11 mouse cellular contexts compared by ENCODE assay signal in genomic region chr3:65612387-65612786, GRCm38 (mm10). TPM values are rescaled to one million over a fixed set of nuclear protein-coding genes. Genes with fewer than 3 reads are reported as not detected.
DNase-seq lines count a peak whose midpoint lies in the region; ATAC-seq and TF ChIP-seq lines count a peak whose summit lies in the region.
"Had no signal": no experiment of that assay in that cellular context is flagged by ENCODE, and none has a peak within 500 bp of the region (broad histone marks: within the 10 kb centered on the region; RNA-seq: fewer than 3 reads in every experiment).

No protein-coding gene starts in this region.

- no peaks in the 10 kb centered on the region for H3K9me3 ChIP-seq in lung, embryonic 14.5 days (ENCODE audit: low read depth, low read length)
- no peaks in the 10 kb centered on the region for H3K9me3 ChIP-seq in limb, embryonic 10.5 days (replicated peaks)
- H3K9me3 ChIP-seq in stomach, embryonic 16.5 days (replicated peaks; ENCODE audit: control insufficient read depth, low read length): no peaks in the 10 kb centered on the region

- no peaks in the 10 kb centered on the region for H3K36me3 ChIP-seq in lung, embryonic 14.5 days (ENCODE audit: insufficient read depth)
- H3K36me3 ChIP-seq in limb, embryonic 10.5 days: no peaks in the 10 kb centered on the region
- no peaks in the 10 kb centered on the region for H3K36me3 ChIP-seq in stomach, embryonic 16.5 days (ENCODE audit: control insufficient read depth, insufficient read depth, low read length)

- 39% methylated on average over 6 of the region's 6 CpGs for WGBS in lung, embryonic 14.5 days
- 50% methylated on average over 6 of the region's 6 CpGs for WGBS in lung, adult 2 months
- 93% methylated on average over 6 of the region's 6 CpGs for WGBS in limb, embryonic 10.5 days
- WGBS in stomach, embryonic 16.5 days: 49% methylated on average over 6 of the region's 6 CpGs

- H3K4me1 ChIP-seq in lung, embryonic 14.5 days (ENCODE audit: insufficient read depth): 0 out of 2 replicates have a peak, but pooled peaks cover 3% of the 10 kb centered on the region
- H3K4me1 ChIP-seq in lung, adult 2 months (ENCODE audit: control insufficient read depth, insufficient read depth, low read length): 0 out of 2 replicates have a peak, but pooled peaks cover 2% of the 10 kb centered on the region
- H3K4me1 ChIP-seq in limb, embryonic 10.5 days: no peaks in the 10 kb centered on the region
- H3K4me1 ChIP-seq in stomach, embryonic 16.5 days (ENCODE audit: control insufficient read depth, insufficient read depth, low read length): peaks cover 10% of the 10 kb centered on the region; the same call in 1 of the 2 replicates

- intact Hi-C loops in heart, postnatal 14 days (cut with DNase I): no loop called here

- TF ChIP-seq POLR2A in lung, adult 2 months (IDR thresholded peaks at IDR 0.05; ENCODE audit: borderline replicate concordance, extremely low read depth, low read depth, low read length): no peak

- H3K4me3 ChIP-seq in lung, embryonic 14.5 days (ENCODE audit: low read depth, low read length): no peak overlapping the region
- no peak overlapping the region for H3K4me3 ChIP-seq in lung, adult 2 months (replicated peaks; ENCODE audit: extremely low read depth, low read depth, low read length)
- no peak overlapping the region for H3K4me3 ChIP-seq in limb, embryonic 10.5 days
- no peak overlapping the region for H3K4me3 ChIP-seq in stomach, embryonic 16.5 days (replicated peaks; ENCODE audit: low read length)

- no peak for ATAC-seq in lung, embryonic 14.5 days (ENCODE audit: insufficient read depth)
- ATAC-seq in stomach, embryonic 16.5 days (ENCODE audit: insufficient read depth, low FRiP score): no peak
- ATAC-seq: inflammation-experienced regulatory T-cells, adult 6 months had no signal

- peak overlapping the region; percentile 2; the same call in 1 of the 2 replicates for H3K4me2 ChIP-seq in lung, embryonic 14.5 days
- no peak overlapping the region for H3K4me2 ChIP-seq in stomach, embryonic 16.5 days (ENCODE audit: low read depth, low read length)

- no peaks in the 10 kb centered on the region for H3K27me3 ChIP-seq in lung, embryonic 14.5 days (ENCODE audit: insufficient read depth, low read length)
- no peaks in the 10 kb centered on the region for H3K27me3 ChIP-seq in limb, embryonic 10.5 days (ENCODE audit: low read depth, poor library complexity, severe bottlenecking)
- H3K27me3 ChIP-seq in stomach, embryonic 16.5 days (ENCODE audit: control insufficient read depth, insufficient read depth, low read length): no peaks in the 10 kb centered on the region

- H3K27ac ChIP-seq in lung, embryonic 14.5 days (ENCODE audit: low read depth): peak overlapping the region; percentile 77
- H3K27ac ChIP-seq in limb, embryonic 10.5 days: 0 out of 2 replicates have a peak overlapping the region, but pooled peaks have one; percentile 14
- peak overlapping the region; percentile 61 for H3K27ac ChIP-seq in stomach, embryonic 16.5 days (ENCODE audit: low read length)
- H3K27ac ChIP-seq: macrophage had no signal

- no peak for TF ChIP-seq CTCF in lung, embryonic 14.5 days (IDR thresholded peaks at IDR 0.05; ENCODE audit: low read depth)
- TF ChIP-seq CTCF in lung, adult 2 months (IDR thresholded peaks at IDR 0.05; ENCODE audit: insufficient read depth, low read length): no peak

- DNase-seq in heart, adult 8-10 months (ENCODE audit: low spot score): peak; percentile 21
- no peak for DNase-seq in heart, postnatal 14 days
- DNase-seq in lung, embryonic 14.5 days: peak; percentile 43
- no peak for DNase-seq in lung, adult 2 months
- no peak for DNase-seq in limb, embryonic 10.5 days (ENCODE audit: low spot score)
- DNase-seq in retina, postnatal 1 day: no peak
- DNase-seq: cerebellum, adult 8-10 months; thymus, postnatal 14 days had no signal

- no peak overlapping the region for H3K9ac ChIP-seq in lung, embryonic 14.5 days
- H3K9ac ChIP-seq in stomach, embryonic 16.5 days (ENCODE audit: low read length): no peak overlapping the region

RNA-seq across cellular contexts. Expression of gene Lekr1, which starts 53.6 kb away (rescaled TPM):
- 1 to 10 TPM in 3 of 4 experiments, under 1 TPM in 1; 0.98 to 4.6 (median 2.7) TPM for total RNA-seq in heart, adult 8-10 months (2022)
- total RNA-seq in heart, postnatal 14 days (2021): 1 to 10 TPM; 3.1 to 3.3 TPM
- polyA plus RNA-seq in lung, embryonic 14.5 days (2014; fragmentation: Nextera tagmentation; extraction: Ambion mirVana): 8.7 and 9.5 TPM in 2 replicates
- polyA plus RNA-seq in lung, adult 2 months (2012; rRNA removed): 0.75 and 1.3 TPM in 2 replicates
- 3.7 and 5.3 TPM in 2 replicates for polyA plus RNA-seq in limb, embryonic 10.5 days (2016; fragmentation: Nextera tagmentation; extraction: Ambion mirVana)
- 7.0 and 7.9 TPM in 2 replicates for polyA plus RNA-seq in stomach, embryonic 16.5 days (2015; fragmentation: Nextera tagmentation; extraction: Ambion mirVana)

Comparison
In these comparisons a context has a peak if more than half of its experiments do, and no peak if none do; other contexts are left out.
1. DNase-seq: peak in heart, adult 8-10 months (single experiment) and lung, embryonic 14.5 days (single experiment); none in heart, postnatal 14 days (0 of 2), lung, adult 2 months (single experiment), limb, embryonic 10.5 days (single experiment) and retina, postnatal 1 day (single experiment).
2. H3K27ac ChIP-seq: peak in every context shown above with its lines; median percentile 77 in lung, embryonic 14.5 days; 61 in stomach, embryonic 16.5 days; 14 in limb, embryonic 10.5 days.